Mouse (Mus musculus) erythroblast, adult 5-6 weeks (primary cell): ENCODE data around the gene Pik3r5. TPM values are rescaled to one million over a fixed set of nuclear protein-coding genes. Genes with fewer than 3 reads are reported as not detected.

ENCODE experiments used
- ATAC-seq: replicated peaks from 2 replicates; pipeline ENCODE4 v1.8.0; 2016; ENCODE audit warnings: moderate number of reproducible peaks, mild to moderate bottlenecking, moderate TSS enrichment, inconsistent platforms; ENCODE audit not compliant: poor library complexity, low FRiP score, severe bottlenecking
- total RNA-seq, 2 experiments: library from RNA; stranded (forward) in 1 of 2; stranded (reverse) in 1 of 2; fragments of 150-400 nt in 1 of 2; fragments of 200-764, 138-1000 nt in 1 of 2; gene quantifications; 2 replicates each; pipeline versions ENCODE4 v1.2.3 to v1.2.4; 2015 to 2017; ENCODE audit warnings: low replicate concordance in 2 of 2

Gene Pik3r5
- total RNA-seq, 2 experiments from 2014 or later, result 7.2 to 8.3 TPM

DNA sequence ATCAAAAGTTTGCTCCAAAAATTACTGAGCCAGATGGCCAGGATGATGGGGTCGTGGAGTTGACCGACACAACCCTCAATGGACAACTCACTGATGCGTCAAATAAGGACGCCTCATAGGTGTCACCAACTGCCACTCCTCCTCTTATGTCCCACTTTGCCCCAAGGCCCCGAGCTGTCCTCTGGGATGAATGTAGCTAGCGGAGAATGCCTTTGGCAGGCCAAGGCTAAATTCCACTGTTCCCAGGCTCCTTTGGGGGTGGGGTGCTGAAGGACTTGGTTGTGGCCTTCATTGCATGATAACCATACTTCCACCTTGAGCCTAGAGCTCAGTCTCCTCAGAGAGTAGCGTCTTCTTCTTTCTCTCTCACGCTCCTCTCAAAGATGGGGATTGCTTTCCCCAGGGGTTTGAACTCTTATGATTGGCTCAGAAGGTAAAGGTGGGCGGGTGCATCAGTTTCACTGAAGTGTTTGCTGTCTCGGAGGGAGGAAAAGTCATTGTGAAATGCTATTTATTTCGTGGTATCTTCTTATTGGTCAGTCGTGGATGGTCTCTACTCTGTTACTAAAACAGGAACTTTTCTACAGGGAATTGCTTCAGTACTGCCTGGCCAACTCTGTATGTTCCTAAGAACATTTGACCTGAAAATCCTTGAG lies 11.2 kb downstream of the Pik3r5 start:
- ATAC-seq, result no peak

- no peak for ATAC-seq
Measured at GRCm38 (mm10) chr11:68445901-68446300, 14.0 kb downstream of the Pik3r5 start.

- ATAC-seq, result no peak
Measured at GRCm38 (mm10) chr11:68446547-68446946, 14.6 kb downstream of the Pik3r5 start.

DNA sequence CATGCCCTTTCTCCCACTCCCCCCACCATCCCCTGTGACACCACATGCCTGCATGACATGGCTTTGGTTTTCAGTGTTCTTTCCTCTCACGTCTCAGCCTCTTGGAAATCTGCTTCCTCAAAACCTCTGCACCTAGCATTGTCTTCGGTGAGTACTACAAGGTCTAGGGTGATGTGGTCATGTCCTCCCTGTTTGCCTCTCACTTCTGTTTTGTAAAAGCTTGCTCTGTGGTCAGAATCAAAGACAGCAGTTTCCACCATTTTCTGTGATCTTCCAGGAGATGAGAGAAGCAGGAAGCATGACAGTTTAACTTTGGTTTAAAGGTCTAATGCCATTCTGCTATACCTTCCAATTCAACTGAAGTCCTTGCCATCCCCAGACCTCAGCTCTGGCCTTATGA lies 15.3 kb downstream of the Pik3r5 start:
- no peak for ATAC-seq

- ATAC-seq, result no peak
Measured at GRCm38 (mm10) chr11:68448356-68448755, 16.4 kb downstream of the Pik3r5 start.

DNA sequence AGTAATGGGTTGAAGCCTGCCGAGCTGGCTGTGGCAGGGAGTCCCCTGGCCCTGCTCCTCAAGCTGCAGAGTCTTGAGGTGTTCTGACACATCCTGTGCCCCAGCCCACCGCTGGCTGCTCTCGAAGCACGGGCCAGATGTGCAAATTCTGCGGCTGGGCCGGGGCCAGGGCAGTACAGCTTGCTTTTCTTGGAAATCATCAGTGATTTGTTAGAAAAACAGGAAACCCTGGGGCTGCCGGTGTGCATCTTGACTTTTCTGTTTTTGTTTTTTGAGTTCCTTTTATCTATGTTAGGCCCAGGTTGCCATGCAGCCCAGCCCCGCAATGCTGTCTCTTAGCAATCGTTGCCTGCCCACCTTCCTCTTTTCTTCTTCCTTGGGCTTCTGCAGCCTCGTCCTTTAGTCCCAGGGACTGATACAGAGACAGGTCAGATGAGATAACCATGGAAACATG lies 19.4 kb downstream of the Pik3r5 start:
- no peak for ATAC-seq

- ATAC-seq, result no peak
Measured at GRCm38 (mm10) chr11:68451747-68452405, 20.0 kb downstream of the Pik3r5 start.

- ATAC-seq, result no peak
Measured at GRCm38 (mm10) chr11:68452740-68453139, 20.8 kb downstream of the Pik3r5 start.

DNA sequence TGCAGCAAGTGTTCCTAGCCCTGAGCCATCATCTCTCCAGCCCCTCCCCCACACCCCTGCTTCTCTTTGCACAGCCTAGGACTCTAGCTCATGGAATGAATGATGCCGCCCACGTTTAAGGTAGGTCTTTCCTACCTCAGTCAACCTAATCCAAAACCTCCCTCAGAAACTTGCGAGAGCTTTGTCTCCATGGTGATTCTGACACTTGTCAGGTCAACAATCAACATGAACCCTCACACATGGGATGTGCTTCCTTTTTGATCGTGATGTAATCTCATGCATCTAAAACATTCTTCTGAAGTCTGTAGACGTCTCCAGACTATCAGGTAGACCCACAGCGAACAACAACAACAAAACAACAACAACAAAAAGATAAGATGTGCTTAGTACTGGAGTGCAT lies 21.4 kb downstream of the Pik3r5 start:
- ATAC-seq, result no peak

GRCm38 (mm10) chr11:68458086-68458485 lies 26.2 kb downstream of the Pik3r5 start:
- ATAC-seq, result no peak

DNA sequence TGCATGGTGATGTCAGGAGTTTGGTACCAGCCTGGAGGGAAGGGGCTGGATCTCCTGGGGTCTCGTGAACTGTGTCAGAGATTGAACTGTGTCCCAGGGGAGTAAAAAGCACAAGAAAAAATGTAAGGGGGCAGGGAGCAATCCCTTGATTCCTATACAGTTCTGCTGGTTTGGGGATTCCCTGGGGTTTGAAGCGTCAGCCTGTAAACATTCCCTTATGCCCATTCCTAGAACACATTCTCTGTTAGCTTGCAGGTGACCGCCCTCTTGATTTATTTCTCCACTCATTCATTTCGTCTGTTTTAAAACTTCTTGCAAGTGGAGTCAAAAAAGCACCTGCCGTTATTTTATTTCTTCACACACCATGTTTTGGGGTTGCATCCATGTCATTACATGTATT lies 27.1 kb downstream of the Pik3r5 start:
- no peak for ATAC-seq

DNA sequence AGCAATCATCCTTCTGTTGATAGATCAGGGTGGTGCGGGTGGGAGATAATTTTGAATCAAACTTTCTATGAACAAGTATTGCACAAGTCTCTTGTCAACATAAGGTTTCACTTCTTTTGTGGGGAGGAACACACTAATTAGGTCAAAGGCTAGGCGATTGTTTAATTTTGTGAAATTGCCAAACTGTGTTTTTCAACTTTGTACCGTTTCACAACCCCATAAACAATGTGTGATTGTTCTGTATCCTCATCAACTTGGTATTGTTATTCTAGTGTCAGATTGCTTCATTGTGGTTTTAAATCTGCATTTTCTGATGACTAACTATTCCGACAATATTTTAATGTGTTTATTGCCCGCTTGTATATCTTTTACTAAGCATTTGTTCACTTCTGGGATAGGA lies 27.6 kb downstream of the Pik3r5 start:
- no peak for ATAC-seq

GRCm38 (mm10) chr11:68462716-68463115 lies 30.8 kb downstream of the Pik3r5 start:
- ATAC-seq, result no peak

DNA sequence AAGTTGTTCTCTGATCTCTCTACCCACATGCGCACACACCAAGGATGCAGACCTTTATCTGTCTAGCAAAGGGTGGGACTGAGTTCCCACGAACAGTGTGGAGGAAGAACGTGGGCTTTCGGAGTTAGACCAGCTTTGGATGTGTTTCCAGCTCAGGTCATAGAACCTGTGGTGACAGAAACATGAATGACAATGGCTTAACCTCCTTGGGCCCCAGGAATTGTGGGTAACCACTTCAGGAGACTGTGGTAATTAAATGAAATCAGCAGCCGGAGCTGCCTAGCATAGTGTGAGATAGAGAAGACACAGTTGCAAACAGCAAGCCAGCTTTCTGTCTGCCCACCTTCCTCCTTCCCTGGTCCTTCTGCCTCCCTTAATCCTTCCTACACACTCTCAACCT lies 32.3 kb downstream of the Pik3r5 start:
- no peak for ATAC-seq

- ATAC-seq, result no peak
Measured at GRCm38 (mm10) chr11:68465090-68465489, 33.2 kb downstream of the Pik3r5 start.

- ATAC-seq, result no peak
Measured at GRCm38 (mm10) chr11:68467441-68467840, 35.5 kb downstream of the Pik3r5 start.

DNA sequence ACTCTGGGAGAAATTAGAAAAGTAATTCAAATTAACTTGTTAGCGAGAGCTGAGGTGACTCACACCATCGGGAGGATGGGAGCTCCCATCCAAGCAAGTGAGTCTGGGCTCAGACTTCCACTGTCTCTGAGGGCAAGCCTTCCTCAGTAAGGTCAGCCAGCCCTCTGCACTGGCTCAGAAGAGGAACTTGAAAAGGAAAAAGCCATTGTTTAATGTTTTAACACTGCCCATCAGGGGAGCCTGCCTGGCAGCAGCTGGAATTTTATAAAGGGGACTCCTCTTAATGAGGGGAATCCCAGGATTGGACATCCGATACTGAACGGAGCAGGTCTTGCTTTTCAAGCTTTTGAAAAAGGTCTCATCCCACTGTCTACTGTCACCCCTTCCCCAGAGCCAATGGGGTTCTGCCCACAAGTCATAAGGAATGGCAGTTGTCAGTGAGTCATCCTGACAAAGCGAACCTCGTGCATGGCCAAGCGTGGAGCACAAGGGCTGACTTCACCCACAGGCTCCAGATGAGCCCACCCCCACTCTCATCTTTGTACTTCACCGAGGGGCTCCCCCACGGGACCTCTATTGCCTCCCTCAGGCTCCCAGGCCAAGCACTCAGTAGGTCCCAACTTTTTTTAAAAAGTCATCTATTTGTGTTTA lies 36.2 kb downstream of the Pik3r5 start:
- no peak for ATAC-seq

- no peak for ATAC-seq
Measured at GRCm38 (mm10) chr11:68468886-68469285, 37.0 kb downstream of the Pik3r5 start.

- ATAC-seq, result no peak
Measured at GRCm38 (mm10) chr11:68472162-68472849, 40.4 kb downstream of the Pik3r5 start.

- ATAC-seq, result no peak
Measured at GRCm38 (mm10) chr11:68474600-68474999, 42.7 kb downstream of the Pik3r5 start.

DNA sequence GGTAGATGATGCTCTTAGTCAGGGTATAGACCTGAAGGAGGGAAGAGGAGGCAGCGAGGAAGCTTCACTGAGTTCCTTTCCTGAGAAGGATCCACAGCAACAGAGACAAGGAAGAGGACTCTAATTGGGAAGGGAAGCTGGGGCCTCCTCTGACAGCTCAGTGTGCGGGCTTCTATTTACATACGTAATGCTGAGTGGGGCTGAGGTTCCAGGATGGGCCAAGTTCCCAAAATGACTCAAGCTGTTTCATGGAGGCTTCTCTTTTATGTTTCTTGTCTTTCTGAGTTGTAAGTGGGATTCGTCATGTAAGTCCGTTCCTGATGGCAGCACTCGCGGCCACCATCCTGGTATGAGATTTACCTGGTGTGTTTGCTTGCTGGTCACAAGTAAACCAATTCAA lies 43.8 kb downstream of the Pik3r5 start:
- ATAC-seq, result no peak
